Mouse (Mus musculus) fat pad, adult 2 months (tissue): ENCODE measurements at regions not wholly inside any gene's neighbourhood (a gene's known extent, or its start where the extent isn't known, plus 50 kb on each side); places are given as distances from the start of the nearest gene placed in this dataset.

Experiments
- DNase-seq: peaks from one replicate; pipeline ENCODE4 v3.0.0-alpha.2; 2011; ENCODE audit warnings: low read depth, low spot score; ENCODE audit errors: extremely low read depth

GRCm38 (mm10) chr14:72116842-72117241 lies 374.8 kb downstream of the Gm9195 start:
- DNase-seq: no peak

- no peak for DNase-seq
These were observed 378.2 kb downstream of the Gm9195 start for GRCm38 (mm10) chr14:72113377-72113993.

DNA sequence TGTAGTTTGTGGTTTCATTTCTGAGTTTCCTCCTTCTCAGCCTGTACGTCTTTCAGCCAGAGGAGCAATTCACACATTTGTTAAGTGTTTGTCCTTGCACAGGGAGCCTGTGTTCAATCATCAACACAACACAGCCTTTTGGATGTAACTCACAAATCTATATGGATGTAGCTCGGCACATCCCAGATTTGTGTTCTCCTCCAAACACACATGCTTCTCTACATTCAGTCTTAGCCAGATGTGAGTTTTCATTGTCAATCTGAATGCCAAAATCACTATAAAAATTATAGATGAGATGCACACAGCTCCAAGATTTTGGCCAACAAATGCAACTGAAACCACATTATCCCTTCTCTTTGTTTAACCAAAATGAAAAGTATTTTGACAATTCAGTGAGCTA lies 380.9 kb downstream of the Gm9195 start:
- DNase-seq: no peak

- no peak for DNase-seq
These were observed 400.1 kb downstream of the Gm9195 start for GRCm38 (mm10) chr14:72091579-72091978.

DNA sequence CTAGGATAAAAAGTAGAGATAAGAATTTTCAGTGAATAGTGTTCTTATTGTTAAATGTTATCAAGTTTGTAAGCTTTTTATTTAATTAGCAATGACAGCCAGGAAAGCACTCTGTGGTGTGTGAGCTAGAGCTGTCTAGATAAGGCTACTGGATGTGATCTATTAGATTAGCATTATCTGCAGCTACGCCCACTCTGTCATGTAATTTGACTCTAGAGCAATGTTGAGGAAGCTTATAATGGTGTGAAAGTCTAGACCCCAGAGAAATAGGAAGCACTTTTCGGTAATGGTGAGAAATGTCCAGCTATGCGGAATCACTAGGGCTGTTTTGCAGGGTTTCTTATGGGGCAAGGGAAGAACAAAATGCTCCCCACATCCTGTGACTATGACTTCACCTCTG lies 410.2 kb downstream of the Gm9195 start:
- DNase-seq: no peak

DNA sequence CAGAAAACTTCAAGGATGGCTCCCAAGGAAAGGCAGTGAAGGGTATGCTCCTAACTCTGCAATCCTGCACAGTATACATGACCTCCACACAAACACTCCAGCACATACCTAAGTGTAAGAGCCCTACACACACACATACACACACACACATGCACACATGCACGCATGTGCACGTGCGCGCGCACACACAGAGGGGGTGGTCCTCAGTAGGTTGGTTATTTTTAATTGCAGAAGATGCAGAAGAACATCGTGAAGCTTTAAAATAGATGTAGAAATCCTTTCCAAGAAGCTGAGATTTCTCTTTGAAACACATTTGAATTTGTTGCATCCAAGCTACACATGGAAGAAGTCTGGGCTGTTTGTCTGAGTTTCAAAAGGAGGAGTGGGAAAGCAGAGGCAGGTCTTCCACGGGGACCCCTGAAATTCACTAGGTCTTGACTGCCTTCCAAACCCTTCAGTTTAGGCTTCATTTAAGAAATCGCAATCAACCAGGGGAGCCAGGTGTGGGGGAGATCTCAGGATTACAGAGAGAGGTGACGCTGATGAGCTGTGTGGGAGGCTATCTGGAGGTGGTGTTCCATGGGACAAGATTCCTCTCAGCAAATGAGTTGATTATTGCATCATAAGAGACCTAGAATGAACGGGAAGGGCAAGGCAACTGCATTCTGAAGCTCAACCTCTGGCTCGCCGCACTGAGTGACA lies 427.4 kb downstream of the Gm9195 start:
- DNase-seq: no peak

- DNase-seq: no peak
These were observed 448.8 kb downstream of the Gm9195 start for GRCm38 (mm10) chr14:72042881-72043236.

- no peak for DNase-seq
These were observed 449.3 kb downstream of the Gm9195 start for GRCm38 (mm10) chr14:72042112-72042880.

DNA sequence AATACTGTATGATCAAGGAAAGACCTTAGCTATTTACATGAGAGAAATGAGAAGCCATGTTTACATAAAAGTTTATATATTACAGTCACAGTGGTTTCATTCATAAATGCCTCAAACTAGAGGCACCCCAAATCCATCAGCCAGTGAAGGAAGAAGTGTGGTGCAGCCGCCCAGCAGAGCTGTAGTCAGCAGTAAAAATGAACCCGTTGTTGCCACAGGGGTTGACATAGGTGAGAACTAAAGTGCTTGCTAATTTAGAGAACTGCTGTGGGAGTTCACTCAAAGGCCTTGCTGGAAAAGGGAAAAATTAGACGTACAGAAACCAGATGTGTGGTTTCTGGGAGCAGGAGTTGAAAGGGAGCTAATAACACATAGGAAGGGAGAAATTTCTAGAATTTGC lies 461.2 kb downstream of the Gm9195 start:
- DNase-seq: no peak

DNA sequence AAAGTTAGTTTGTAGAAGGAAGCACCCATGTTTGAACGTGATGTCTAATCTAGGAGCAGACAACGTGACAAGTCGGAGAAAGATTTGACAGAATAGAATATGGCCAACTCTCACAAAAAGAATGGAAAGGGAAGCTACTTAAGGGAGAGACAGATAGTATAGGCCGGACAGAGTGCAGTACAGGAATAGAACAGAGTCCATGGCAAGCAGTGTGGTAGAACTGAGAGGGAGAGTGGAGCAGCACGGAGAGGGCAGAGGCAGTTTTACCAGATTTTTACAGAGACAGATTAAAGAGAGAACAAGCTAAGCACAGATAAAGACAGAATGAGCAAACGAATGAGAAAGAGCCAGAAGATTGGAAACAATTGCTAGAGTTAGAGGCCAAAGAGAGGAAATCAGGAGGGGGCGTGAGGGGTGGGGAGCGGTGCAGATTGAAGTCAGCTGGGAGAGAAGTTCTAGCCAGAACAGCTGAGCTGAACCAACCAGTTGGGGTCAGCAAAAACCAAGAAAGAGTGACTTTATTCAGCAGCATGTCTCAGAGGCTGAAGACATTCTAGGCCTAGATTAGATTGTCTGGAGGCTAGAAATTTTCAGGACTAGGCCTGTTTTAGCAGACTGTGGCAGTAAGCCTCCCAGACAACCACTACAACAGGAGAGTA lies 464.1 kb downstream of the Gm9195 start:
- DNase-seq: no peak

DNA sequence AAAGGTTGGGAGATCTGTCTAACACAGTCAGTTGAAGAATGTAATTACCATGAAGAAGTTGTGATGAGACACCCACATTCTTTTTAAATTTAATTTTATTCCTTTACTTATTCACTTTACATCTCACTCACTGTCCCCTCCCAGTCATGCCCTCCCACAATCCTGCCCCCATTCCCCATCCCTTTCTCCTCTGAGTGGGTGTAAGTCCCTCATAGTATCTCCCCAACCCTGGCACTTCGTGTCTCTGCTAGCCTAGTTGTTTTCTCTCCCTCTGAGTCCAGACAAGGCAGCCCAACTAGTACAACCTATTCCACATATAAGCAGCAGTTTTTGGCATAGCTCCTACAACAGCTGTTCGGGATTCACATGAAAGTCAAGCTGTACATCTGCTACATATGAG lies 487.3 kb downstream of the Gm9195 start:
- no peak for DNase-seq

- DNase-seq: no peak
These were observed 489.2 kb downstream of the Gm9195 start for GRCm38 (mm10) chr14:72002205-72003138.

DNA sequence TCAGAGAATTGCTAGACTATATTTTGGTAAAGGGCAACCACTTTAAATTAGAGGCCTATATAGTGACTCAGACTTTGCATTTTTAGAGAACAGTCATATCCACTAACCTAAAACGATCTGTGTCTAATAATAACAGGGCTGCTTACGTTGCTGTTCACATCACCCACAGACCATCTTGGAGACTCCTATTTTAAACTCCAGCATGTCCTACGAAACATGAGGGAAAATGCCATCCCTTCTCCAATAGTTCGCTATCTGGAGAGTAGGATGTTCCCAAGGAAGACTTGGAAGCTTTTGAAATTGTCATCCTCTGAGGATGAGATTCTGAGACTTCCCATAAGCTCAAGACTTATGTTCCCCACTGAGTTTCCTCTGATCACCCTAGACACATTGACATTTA lies 518.6 kb downstream of the Gm9195 start:
- no peak for DNase-seq

DNA sequence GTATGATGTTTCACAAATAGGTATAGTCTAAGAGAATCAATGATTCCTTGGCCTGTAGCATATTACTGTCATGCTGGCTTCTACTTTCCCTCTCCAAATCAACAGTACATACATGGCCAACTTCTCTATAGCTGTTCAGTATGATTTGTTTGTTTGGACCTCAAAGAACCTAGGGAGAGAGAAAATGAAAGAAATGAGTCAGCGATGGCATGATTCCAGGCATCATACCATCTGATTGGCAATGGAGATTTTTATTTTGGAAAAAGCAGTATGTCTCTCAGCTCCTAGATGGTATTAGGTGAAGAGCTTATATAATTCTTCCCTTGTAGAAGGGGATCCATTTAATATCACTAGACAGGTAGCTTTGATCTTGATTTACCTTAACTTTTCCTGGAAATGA lies 519.1 kb downstream of the Gm9195 start:
- DNase-seq: no peak

- no peak for DNase-seq
These were observed 524.0 kb downstream of the Gm9195 start for GRCm38 (mm10) chr14:71967646-71968045.

- DNase-seq: no peak
These were observed 528.1 kb downstream of the Gm9195 start for GRCm38 (mm10) chr14:71963389-71964169.

GRCm38 (mm10) chr14:71948701-71949100 lies 542.9 kb downstream of the Gm9195 start:
- no peak for DNase-seq

- no peak for DNase-seq
These were observed 554.5 kb downstream of the Gm9195 start for GRCm38 (mm10) chr14:71937157-71937485.

GRCm38 (mm10) chr14:71936373-71937156 lies 555.1 kb downstream of the Gm9195 start:
- no peak for DNase-seq
